Mouse (Mus musculus): ENCODE results near the gene Pdlim4. TPM values are rescaled to one million over a fixed set of nuclear protein-coding genes. Genes with fewer than 3 reads are reported as not detected.

Gene Pdlim4
- total and polyA plus RNA-seq, 2 experiments from 2014 or later, result 30.9 to 47.9 TPM

- H3K27me3 ChIP-seq (ENCODE audit: insufficient read depth, low read length), result no peaks in the 10 kb centered on the region
- DNase-seq (no peak), ATAC-seq (no peak)
- no peak overlapping the region for H3K9ac ChIP-seq
- H3K27ac ChIP-seq (ENCODE audit: low read depth, low read length), result no peak overlapping the region
- H3K36me3 ChIP-seq (ENCODE audit: insufficient read depth), result no peaks in the 10 kb centered on the region
- 87% methylated on average over 3 of the region's 3 CpGs for WGBS
- no peaks in the 10 kb centered on the region for H3K4me1 ChIP-seq (ENCODE audit: insufficient read depth)
- H3K9me3 ChIP-seq (ENCODE audit: low read length), result no peaks in the 10 kb centered on the region
- TF ChIP-seq CTCF (IDR thresholded peaks at IDR 0.05; ENCODE audit: low read depth), result no peak
- no peak overlapping the region for H3K4me3 ChIP-seq (ENCODE audit: low read depth, low read length)
- no peak overlapping the region for H3K4me2 ChIP-seq (ENCODE audit: low read depth)
Measured at GRCm38 (mm10) chr11:54018893-54019732, 49.7 kb downstream of the Pdlim4 start.

GRCm38 (mm10) chr11:54017596-54017995 lies 51.2 kb downstream of the Pdlim4 start:
- DNase-seq (no peak), ATAC-seq (no peak)
- H3K4me3 ChIP-seq (ENCODE audit: low read depth, low read length), result no peak overlapping the region
- H3K4me2 ChIP-seq (ENCODE audit: low read depth), result no peak overlapping the region
- no peaks in the 10 kb centered on the region for H3K27me3 ChIP-seq (ENCODE audit: insufficient read depth, low read length)
- no peak overlapping the region for H3K27ac ChIP-seq (ENCODE audit: low read depth, low read length)
- no peak for TF ChIP-seq CTCF (IDR thresholded peaks at IDR 0.05; ENCODE audit: low read depth)
- H3K9ac ChIP-seq, result no peak overlapping the region
- 76% methylated on average over 4 of the region's 4 CpGs for WGBS
- H3K36me3 ChIP-seq (ENCODE audit: insufficient read depth), result no peaks in the 10 kb centered on the region
- no peaks in the 10 kb centered on the region for H3K4me1 ChIP-seq (ENCODE audit: insufficient read depth)
- H3K9me3 ChIP-seq (ENCODE audit: low read length), result no peaks in the 10 kb centered on the region

GRCm38 (mm10) chr11:54016051-54016450 lies 52.8 kb downstream of the Pdlim4 start:
- H3K4me3 ChIP-seq (ENCODE audit: low read depth, low read length), result no peak overlapping the region
- H3K27ac ChIP-seq (ENCODE audit: low read depth, low read length), result no peak overlapping the region
- no peak overlapping the region for H3K9ac ChIP-seq
- H3K4me2 ChIP-seq (ENCODE audit: low read depth), result no peak overlapping the region
- DNase-seq (no peak), ATAC-seq (no peak; the same call in 1 of the 2 replicates)
- no peak for TF ChIP-seq CTCF (IDR thresholded peaks at IDR 0.05; ENCODE audit: low read depth)
- no peaks in the 10 kb centered on the region for H3K27me3 ChIP-seq (ENCODE audit: insufficient read depth, low read length)
- H3K36me3 ChIP-seq (ENCODE audit: insufficient read depth), result no peaks in the 10 kb centered on the region
- WGBS, result 44% methylated on average over 8 of the region's 8 CpGs
- no peaks in the 10 kb centered on the region for H3K9me3 ChIP-seq (ENCODE audit: low read length)
- H3K4me1 ChIP-seq (ENCODE audit: insufficient read depth), result no peaks in the 10 kb centered on the region

GRCm38 (mm10) chr11:54012961-54013360 lies 55.9 kb downstream of the Pdlim4 start:
- Histone ChIP-seq H3K27ac (ENCODE audit: low read depth, low read length) (no peak overlapping the region), H3K4me2 (ENCODE audit: low read depth) (no peak overlapping the region), H3K4me3 (ENCODE audit: low read depth, low read length) (no peak overlapping the region), H3K9me3 (ENCODE audit: low read length) (no peaks in the 10 kb centered on the region), H3K9ac (no peak overlapping the region), H3K4me1 (ENCODE audit: insufficient read depth) (no peaks in the 10 kb centered on the region), H3K36me3 (ENCODE audit: insufficient read depth) (no peaks in the 10 kb centered on the region), H3K27me3 (ENCODE audit: insufficient read depth, low read length) (no peaks in the 10 kb centered on the region)
- ATAC-seq (no peak), DNase-seq (no peak)
- 83% methylated on average over 5 of the region's 5 CpGs for WGBS
- no peak for TF ChIP-seq CTCF (IDR thresholded peaks at IDR 0.05; ENCODE audit: low read depth)

- H3K4me3 ChIP-seq (ENCODE audit: low read depth, low read length), result no peak overlapping the region
- WGBS, result 88% methylated on average over 2 of the region's 2 CpGs
- H3K27ac ChIP-seq (ENCODE audit: low read depth, low read length), result no peak overlapping the region
- ATAC-seq (no peak), DNase-seq (no peak)
- no peaks in the 10 kb centered on the region for H3K27me3 ChIP-seq (ENCODE audit: insufficient read depth, low read length)
- H3K36me3 ChIP-seq (ENCODE audit: insufficient read depth), result no peaks in the 10 kb centered on the region
- H3K4me2 ChIP-seq (ENCODE audit: low read depth), result no peak overlapping the region
- no peak overlapping the region for H3K9ac ChIP-seq
- no peaks in the 10 kb centered on the region for H3K4me1 ChIP-seq (ENCODE audit: insufficient read depth)
- TF ChIP-seq CTCF (IDR thresholded peaks at IDR 0.05; ENCODE audit: low read depth), result no peak
- H3K9me3 ChIP-seq (ENCODE audit: low read length), result no peaks in the 10 kb centered on the region
Measured at GRCm38 (mm10) chr11:54011255-54011654, 57.6 kb downstream of the Pdlim4 start.

GRCm38 (mm10) chr11:54008416-54008920 lies 60.3 kb downstream of the Pdlim4 start:
- Histone ChIP-seq H3K9ac (no peak overlapping the region), H3K9me3 (ENCODE audit: low read length) (no peaks in the 10 kb centered on the region), H3K36me3 (ENCODE audit: insufficient read depth) (no peaks in the 10 kb centered on the region), H3K27me3 (ENCODE audit: insufficient read depth, low read length) (no peaks in the 10 kb centered on the region), H3K4me2 (ENCODE audit: low read depth) (no peak overlapping the region), H3K4me1 (ENCODE audit: insufficient read depth) (no peaks in the 10 kb centered on the region), H3K4me3 (ENCODE audit: low read depth, low read length) (no peak overlapping the region), H3K27ac (ENCODE audit: low read depth, low read length) (no peak overlapping the region)
- no peak for ATAC-seq
- DNase-seq, result no peak
- no peak for TF ChIP-seq CTCF (IDR thresholded peaks at IDR 0.05; ENCODE audit: low read depth)
- 82% methylated on average over 10 of the region's 10 CpGs for WGBS

GRCm38 (mm10) chr11:54007717-54008116 lies 61.1 kb downstream of the Pdlim4 start:
- Histone ChIP-seq H3K9ac (no peak overlapping the region), H3K27ac (ENCODE audit: low read depth, low read length) (no peak overlapping the region)
- WGBS, result 79% methylated on average over 11 of the region's 11 CpGs

More at GRCm38 (mm10) chr11:54007717-54008116, 61.1 kb downstream of the Pdlim4 start:
- DNase-seq, result peak; percentile 23
- TF ChIP-seq CTCF (IDR thresholded peaks at IDR 0.05; ENCODE audit: low read depth), result no peak
- no peaks in the 10 kb centered on the region for H3K36me3 ChIP-seq (ENCODE audit: insufficient read depth)
- no peaks in the 10 kb centered on the region for H3K4me1 ChIP-seq (ENCODE audit: insufficient read depth)
- H3K9me3 ChIP-seq (ENCODE audit: low read length), result no peaks in the 10 kb centered on the region
- ATAC-seq, result peak; percentile 80
- no peak overlapping the region for H3K4me3 ChIP-seq (ENCODE audit: low read depth, low read length)
- no peaks in the 10 kb centered on the region for H3K27me3 ChIP-seq (ENCODE audit: insufficient read depth, low read length)
- no peak overlapping the region for H3K4me2 ChIP-seq (ENCODE audit: low read depth)

Measured in forebrain, postnatal 0 days (tissue).